Mouse (Mus musculus): ENCODE results near the gene Togaram2.

Gene Togaram2

DNA sequence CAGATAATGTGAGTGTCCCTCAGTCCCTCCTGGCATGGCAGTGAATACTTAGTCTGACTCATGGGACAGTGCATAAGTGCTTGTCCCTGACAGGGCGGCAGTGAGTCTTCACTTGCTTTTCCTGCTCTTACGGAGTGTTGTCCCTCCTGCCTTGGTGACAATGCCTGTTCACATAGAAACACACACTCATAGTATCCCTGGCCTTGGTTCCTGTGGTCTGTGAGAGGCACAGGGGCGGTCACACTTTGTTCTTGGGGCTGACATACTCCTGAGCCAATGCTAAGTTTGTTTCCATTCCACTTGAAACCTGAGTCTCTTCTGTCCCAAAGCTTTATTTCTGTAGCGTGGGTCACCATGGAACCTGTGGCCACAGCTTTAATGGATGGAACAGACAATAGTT is 9.3 kb downstream of the Togaram2 start:
- in situ Hi-C loops (cut with MboI, MseI), result no loop called here

- in situ Hi-C loops (cut with MboI, MseI), result no loop called here
Measured at GRCm38 (mm10) chr17:71683281-71683680, 10.2 kb downstream of the Togaram2 start.

- in situ Hi-C loops (cut with MboI, MseI), result no loop called here
Measured at GRCm38 (mm10) chr17:71684103-71684608, 11.1 kb downstream of the Togaram2 start.

GRCm38 (mm10) chr17:71687436-71687835 is 14.4 kb downstream of the Togaram2 start:
- in situ Hi-C loops (cut with MboI, MseI), result no loop called here

GRCm38 (mm10) chr17:71689903-71690302 is 16.8 kb downstream of the Togaram2 start:
- in situ Hi-C loops (cut with MboI, MseI), result loop anchor here (5.0 kb wide), 2 partner anchors 187 to 998 kb away; no protein-coding TSS in a partner anchor

- in situ Hi-C loops (cut with MboI, MseI), result loop anchor here (5.0 kb wide), 2 partner anchors 186 to 999 kb away; no protein-coding TSS in a partner anchor
Measured at GRCm38 (mm10) chr17:71691361-71691875, 18.4 kb downstream of the Togaram2 start.

DNA sequence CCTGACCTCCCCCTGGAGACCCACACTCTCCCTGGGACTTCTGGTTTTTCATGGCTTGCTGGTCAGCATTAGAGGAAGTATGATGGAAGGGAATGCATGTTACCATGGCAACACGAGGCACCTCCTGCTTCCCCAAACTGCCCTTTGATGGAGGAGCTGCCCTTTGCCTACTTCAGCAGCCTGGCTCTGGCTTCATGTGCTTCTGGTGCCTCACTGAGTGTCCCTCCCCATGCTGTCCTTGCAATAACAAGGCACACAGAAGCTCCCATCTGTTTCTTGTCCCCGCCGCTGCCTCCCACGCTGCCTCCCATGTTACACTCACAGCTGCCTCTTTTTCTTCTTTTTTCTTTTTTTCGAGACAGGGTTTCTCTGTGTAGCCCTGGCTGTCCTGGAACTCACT is 20.3 kb downstream of the Togaram2 start:
- in situ Hi-C loops (cut with MboI, MseI), result loop anchor here (5.0 kb wide), 2 partner anchors 184 to 1001 kb away; no protein-coding TSS in a partner anchor

DNA sequence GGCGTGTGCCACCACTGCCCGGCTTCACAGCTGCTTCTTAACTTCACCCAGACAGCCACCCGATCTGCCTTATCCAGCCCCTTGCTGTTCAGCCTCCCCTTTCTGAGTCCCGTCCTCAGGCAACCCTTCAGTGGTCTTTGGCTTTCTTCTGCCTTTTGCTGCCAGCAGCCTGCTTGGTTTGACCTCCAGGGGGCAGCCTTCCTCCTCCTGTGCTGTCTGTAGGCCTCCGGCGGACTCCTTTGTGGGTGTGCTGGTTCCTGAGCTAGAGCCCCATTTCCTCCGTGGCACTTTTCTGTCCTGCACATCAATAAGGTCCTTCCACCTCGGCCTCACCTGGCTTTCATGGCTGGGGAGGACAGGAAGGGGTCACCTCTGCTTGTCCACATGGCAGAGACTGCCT is 20.7 kb downstream of the Togaram2 start:
- in situ Hi-C loops (cut with MboI, MseI), result loop anchor here (5.0 kb wide), 2 partner anchors 184 to 1001 kb away; no protein-coding TSS in a partner anchor

GRCm38 (mm10) chr17:71695151-71695550 is 22.1 kb downstream of the Togaram2 start:
- in situ Hi-C loops (cut with MboI, MseI), result no loop called here

GRCm38 (mm10) chr17:71695716-71696315 is 22.8 kb downstream of the Togaram2 start:
- in situ Hi-C loops (cut with MboI, MseI), result no loop called here

- in situ Hi-C loops (cut with MboI, MseI), result no loop called here
Measured at GRCm38 (mm10) chr17:71696396-71696795, 23.3 kb downstream of the Togaram2 start.

- in situ Hi-C loops (cut with MboI, MseI), result no loop called here
Measured at GRCm38 (mm10) chr17:71697896-71698618, 25.0 kb downstream of the Togaram2 start.

- in situ Hi-C loops (cut with MboI, MseI), result no loop called here
Measured at GRCm38 (mm10) chr17:71698619-71698956, 25.5 kb downstream of the Togaram2 start.

DNA sequence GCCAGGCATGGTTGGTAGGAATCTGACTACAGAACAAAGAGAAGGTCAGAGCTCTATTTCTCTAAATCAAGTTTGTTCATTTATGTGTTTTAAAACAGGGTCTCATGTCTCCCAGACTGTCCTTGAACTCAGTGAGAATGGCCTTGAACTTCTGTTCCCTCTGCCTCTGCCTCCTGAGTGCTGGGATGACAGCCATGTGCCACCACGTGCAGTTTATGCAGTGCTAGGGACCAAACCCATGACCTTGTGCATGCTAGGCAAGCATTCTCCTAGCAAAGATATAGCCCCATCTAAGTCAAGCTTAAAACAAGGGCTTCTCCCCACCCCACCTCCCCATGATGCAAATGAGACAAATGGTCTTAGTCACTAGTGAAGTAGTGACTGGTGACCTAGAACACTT is 32.1 kb downstream of the Togaram2 start:
- in situ Hi-C loops (cut with MboI, MseI), result no loop called here

DNA sequence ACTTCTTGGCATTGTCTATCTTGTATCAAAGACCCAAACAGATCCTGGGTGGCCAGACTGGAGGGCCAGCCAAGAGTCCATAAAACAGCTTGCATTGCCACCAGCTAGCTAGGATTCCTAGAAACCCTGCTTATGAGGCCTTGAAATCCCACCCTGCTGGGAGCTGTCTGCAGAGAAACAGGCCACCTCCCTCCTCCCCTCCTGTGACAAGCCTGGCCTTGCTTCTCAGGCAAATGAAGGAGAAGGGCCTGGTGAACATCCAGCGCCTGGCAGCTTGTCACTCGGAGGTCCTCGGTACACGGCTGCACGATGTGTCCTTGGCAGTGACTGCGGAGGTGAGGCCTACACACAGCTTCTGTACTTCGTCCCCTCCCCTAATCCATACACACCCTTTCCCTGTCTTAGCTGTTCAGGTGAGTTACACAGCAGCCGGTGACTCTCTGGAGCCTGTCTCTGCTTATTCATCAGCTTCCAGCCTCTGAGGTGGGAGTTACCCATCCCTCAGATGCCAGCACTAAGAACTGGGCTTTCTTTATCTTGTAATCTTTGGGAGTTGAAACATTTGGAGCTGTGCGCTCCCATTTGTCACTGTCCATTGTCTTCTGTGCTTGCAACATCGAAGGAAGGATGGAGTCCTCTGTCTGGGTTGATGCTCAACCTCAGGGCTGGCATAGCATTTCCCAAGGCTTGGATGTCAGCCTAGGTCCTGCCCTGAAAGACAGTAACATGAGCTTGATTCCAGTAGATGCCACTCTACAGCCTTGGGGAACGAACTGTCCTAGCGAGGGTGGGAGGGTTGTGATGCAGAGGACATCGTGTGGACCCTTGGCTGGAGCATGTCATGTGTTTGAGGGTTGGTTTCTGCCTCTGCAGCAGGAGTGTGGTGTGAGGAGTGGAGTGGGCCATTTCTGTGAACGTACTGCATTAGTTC is 32.8 kb downstream of the Togaram2 start:
- in situ Hi-C loops (cut with MboI, MseI), result no loop called here

DNA sequence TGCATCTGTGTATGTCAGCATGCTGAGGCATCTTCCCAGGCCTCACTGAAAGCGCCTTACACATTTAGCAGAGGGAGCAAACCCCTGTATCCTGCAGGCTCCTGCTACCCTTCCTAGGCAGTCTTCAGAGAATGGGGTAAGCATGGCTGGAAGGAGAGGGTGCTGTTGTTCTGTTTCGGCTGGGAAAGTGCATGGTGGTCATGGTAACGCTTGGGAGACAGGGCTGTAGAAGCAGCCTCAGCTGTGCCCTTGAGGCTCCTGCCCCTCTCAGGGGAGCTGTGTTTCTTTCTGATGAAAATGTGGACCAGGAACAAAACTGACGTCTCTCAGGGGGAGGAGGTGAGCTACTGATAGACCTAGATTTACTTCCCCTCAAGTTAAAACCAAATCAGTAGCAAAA is 34.7 kb downstream of the Togaram2 start:
- in situ Hi-C loops (cut with MboI, MseI), result no loop called here

DNA sequence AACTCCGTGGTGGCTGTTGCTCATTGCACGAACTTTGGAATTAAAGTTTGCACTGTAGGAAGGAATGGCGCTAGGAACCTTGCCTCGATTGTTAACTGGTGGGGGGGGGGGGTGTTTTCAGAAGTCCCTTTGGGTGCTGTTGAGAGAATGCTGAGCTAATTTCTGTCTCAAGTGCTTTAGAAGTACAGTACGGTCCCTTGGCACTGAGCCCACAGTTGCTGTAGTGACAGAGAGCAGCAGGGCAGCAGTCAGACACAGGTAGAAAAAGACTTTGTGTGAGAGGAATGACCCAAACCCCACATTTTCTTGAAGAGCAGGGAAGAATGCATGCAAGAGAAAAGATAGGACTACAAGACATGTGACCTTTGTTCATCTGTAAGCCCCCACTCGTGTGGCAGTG is 39.2 kb downstream of the Togaram2 start:
- in situ Hi-C loops (cut with MboI, MseI), result no loop called here

GRCm38 (mm10) chr17:71715034-71715433 is 42.0 kb downstream of the Togaram2 start:
- in situ Hi-C loops (cut with MboI, MseI), result no loop called here

DNA sequence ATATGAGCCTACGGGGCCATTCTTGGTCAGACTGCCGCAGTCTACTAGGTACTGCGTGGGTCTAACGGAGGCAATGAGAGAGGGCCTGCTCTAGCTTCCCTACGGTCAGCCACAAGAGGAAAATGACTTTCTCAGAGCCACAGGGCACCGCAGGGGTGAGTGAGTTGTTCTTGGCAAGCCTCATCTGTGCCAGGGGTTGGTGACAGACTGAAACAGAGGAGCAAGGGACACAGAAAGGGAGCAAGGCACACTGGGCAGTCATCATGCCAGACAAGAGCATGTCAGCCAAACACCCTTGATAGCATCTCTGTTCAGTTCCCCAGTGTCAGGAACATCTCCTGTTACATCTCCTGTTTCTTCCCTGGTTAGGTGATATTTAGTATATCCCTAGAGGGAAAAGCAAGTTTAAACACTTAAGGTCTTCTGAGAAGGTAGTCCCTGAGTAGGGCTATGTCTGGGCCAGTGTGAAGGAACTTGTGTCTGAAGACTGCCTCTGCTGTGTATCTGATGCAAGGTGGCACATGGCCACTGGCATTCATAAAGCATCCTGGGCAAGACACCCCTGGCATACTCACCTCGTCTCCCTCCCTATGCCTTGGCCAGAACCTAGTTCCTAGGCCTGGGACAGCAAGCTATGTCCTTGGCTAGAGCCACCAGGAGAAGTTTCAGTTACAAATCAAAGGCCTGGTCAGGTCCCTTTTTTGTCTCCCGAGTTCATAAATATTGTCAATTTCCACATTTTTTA is 45.0 kb downstream of the Togaram2 start:
- in situ Hi-C loops (cut with MboI, MseI), result no loop called here

- in situ Hi-C loops (cut with MboI, MseI), result no loop called here
Measured at GRCm38 (mm10) chr17:71720434-71720833, 47.4 kb downstream of the Togaram2 start.

- in situ Hi-C loops (cut with MboI, MseI), result no loop called here
Measured at GRCm38 (mm10) chr17:71721019-71721418, 48.0 kb downstream of the Togaram2 start.
